Mouse (Mus musculus) brain, embryonic 14.5 days (tissue): Measurements from ENCODE around the gene Arhgef9. TPM values are rescaled to one million over a fixed set of nuclear protein-coding genes. Genes with fewer than 3 reads are reported as not detected.
A peak's percentile ranks its signal among the peaks of the same experiment; 100 is the strongest.

Experiments
- DNase-seq: peaks from one replicate; pipeline ENCODE4 v3.0.0-alpha.2; 2011; ENCODE audit warnings: low read depth
- CTCF ChIP-seq: fragments of 200-500 bp; IDR thresholded peaks from 2 replicates; pipeline ENCODE4 v1.5.1; 2012; ENCODE audit warnings: inconsistent platforms, mild to moderate bottlenecking, moderate library complexity, borderline replicate concordance; ENCODE audit not compliant: insufficient read depth, insufficient read length; ENCODE audit errors: extremely low read depth
- POLR2A ChIP-seq: fragments of 200-500 bp; IDR thresholded peaks from 2 replicates; pipeline ENCODE4 v1.6.1; 2012; ENCODE audit warnings: mild to moderate bottlenecking, inconsistent platforms, borderline replicate concordance; ENCODE audit not compliant: poor library complexity, insufficient read depth, insufficient read length, severe bottlenecking; ENCODE audit errors: extremely low read depth
- polyA plus RNA-seq: library from polyadenylated mRNA; depleted of rRNA; stranded (reverse); fragments of >200 nt; gene quantifications from 2 replicates; pipeline ENCODE4 v1.2.3, GENCODE M21; 2012; rRNA removed

Arhgef9 gene
- 38.9 and 50.1 TPM in 2 replicates for polyA plus RNA-seq

DNA sequence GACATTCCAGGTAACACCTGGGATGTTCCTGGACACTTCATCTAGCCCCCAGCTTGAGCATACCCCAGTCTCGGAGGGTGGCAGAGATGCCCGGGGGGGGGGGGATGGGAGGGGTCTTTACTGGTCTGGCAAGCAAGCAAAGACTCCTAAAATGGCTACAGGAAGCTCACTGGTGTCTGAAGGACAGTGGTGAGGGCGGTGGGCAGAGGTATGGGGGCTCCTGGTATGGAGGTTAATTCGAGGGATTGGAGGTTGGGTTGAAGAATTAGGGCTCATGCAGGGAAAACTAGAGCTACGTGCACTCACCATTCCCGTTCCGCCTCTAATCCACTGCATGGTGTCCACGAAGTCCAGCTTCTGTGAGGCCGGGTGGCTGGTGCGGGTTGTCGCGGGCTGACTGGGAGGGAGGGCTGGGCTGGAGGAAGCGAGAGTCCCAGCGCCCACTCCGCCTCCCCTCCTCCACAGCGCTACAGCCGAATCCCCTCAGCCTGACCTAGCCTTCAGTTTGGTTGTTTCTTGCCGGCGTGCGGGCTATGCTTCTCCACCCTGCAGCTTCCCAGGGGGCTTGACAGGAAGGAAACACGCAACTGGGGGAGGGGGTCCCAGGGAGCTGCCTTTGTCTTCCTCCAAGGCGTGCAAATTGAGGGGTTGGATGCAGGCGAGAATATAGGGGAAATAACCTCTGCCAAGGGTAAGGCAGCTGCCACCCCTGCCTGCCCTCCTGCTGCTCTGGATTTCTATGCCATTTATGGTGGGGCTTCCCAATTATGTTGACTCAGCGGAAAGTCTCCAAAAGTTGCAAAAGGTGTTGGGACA, at the start of gene Arhgef9:
TSS of gene Arhgef9 (minus strand) at position 753 of the 816 bp plus-strand sequence.
- peak; percentile 64 for DNase-seq
- no peak for TF ChIP-seq POLR2A
- TF ChIP-seq CTCF, result no peak

DNA sequence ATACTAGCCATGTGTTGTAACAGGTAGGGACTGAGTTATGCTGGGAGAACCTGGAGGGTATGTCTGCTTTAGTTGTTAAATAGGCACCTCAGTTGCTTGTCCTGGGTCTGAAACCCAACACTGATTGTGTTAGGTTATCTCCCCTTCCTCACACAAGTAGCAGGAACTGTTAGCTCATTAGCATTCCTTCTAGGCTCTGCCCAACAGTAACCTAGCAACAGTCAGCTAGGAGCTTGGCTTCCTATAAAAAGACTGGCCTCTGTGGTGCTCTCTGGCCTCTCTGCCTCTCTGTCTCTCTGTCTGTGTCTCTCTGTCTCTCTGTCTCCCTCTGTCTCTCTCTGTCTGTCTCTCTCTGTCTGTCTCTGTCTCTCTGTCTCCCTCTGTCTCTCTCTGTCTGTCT, 42.2 kb upstream of the Arhgef9 start:
- DNase-seq, result peak; percentile 62
- no peak for TF ChIP-seq POLR2A
- no peak for TF ChIP-seq CTCF

DNA sequence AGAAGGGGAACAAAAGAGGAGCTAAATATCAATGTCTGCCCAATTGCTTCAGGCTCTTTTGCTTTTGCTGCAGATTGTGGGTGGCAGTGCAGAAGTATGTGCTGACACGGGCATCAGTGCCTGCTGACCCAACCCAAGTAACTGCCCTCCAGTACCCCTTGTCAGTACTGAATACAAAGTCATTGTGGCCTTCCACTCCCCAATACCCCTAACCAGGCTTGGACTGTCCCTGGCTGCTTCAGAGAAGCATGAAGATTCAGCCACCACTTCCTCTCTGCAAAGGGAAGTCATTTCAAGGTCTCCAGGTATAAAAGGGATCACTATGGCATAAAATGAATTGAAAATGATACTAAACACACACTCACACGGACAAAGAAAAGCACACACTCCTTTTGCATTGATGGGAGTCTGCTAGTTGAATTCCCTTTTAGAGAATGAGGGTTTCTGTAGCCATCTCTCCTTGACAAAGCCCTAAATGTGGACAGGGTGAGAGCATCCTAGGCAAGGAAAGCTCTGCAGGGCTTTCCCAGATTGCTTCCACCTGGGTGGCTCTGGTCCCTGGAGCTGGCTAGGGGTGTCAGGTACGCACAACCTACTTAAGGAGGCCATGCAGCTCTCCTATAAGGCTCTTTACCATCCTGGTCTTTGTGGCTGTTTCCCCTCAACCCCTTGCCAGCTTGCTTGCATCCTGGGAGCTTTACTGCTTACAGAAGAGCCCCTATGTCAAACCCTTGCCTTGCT, 1.1 kb downstream of the Arhgef9 start:
- peak; percentile 19 for DNase-seq
- TF ChIP-seq CTCF (no peak), POLR2A (no peak)

DNA sequence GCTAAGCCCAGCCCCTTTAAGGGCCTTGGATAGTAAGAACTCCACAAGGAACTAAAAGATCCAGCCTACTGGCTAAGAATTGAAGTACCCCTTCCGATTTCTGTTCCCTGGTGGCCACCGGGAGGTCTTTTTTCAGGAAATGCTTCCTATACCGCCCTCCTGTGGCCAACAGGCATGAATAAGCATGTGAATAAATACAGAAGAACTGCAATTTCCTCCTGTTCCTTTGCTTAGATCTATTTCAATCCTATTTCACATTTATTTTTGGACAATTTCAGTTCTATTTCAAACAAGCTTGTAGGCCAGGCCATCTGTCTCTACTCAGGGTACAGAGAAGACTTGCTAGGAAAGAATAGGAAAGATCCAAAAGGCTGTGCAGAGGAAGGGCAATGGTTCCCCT, 20.7 kb downstream of the Arhgef9 start:
- TF ChIP-seq POLR2A, result no peak
- TF ChIP-seq CTCF, result peak; percentile 52; the same call in 1 of the 2 replicates
- DNase-seq, result peak; percentile 66

DNA sequence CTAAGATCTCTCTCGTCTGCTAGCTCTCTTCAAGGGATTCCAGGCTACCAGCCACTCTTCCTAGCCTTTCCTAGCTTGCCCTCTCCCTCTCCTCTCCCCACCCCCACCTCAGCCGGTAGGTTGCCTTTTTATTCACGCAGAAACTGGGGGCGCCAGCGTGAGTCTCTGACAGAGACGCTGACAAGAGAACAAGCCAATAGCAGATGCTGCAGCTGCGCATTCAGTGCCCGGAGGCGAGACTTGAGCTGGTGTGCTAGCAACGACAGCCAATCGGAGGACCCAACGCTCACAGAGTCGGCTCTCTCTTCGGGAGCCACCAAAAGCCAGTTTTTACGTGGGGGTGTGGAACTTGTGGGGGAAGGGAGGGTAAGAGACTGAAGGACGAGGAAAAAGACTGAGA, 30.3 kb downstream of the Arhgef9 start:
- DNase-seq, result peak; percentile 98
- peak; percentile 37; the same call in 1 of the 2 replicates for TF ChIP-seq POLR2A
- TF ChIP-seq CTCF, result no peak

DNA sequence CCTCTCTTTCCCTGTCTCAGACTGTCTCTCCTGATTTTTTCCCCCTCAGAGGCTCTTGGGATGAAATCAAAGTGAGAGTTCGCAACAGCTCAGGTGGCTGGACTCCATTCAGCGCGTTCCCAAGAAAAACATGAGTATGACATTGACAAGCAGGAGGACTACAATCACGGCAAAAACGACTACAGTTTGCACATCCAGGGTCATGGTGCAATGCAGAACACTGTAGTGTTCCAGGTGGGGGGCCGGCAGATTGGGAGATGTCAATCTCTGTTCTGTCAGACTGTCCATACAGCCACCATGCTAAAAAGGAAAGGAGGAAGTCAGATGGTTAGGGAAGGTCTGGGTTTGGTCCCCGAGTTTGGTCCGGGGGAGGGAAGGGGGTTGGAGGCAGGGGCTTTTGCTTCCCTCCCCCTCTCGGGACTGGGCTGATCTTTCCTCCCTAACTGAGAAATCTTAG, 31.0 kb downstream of the Arhgef9 start:
- peak; percentile 36 for DNase-seq

DNA sequence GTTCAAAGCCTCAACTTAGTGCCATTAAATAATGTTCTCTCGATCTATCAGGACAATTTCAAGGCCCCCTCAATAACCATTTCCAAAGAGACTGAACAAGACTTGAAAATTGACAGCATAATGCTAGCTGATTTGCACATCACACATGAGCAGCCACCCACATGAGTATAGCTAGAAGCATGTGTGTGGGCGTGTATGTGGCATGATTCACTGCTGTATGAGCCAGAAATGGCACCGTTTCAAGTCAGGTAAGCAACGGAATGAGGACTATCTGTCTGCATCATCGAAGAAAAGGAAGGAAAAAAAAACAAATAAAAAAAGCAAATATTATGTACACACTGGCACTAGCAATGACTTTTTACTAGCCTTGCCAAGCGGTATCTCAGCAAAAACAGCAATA, 32.5 kb downstream of the Arhgef9 start:
- no peak for TF ChIP-seq POLR2A
- no peak for TF ChIP-seq CTCF
- DNase-seq, result peak; percentile 37

More for the DNA sequence above, 31.0 kb downstream of the Arhgef9 start:
- TF ChIP-seq POLR2A, result no peak
- no peak for TF ChIP-seq CTCF

DNA sequence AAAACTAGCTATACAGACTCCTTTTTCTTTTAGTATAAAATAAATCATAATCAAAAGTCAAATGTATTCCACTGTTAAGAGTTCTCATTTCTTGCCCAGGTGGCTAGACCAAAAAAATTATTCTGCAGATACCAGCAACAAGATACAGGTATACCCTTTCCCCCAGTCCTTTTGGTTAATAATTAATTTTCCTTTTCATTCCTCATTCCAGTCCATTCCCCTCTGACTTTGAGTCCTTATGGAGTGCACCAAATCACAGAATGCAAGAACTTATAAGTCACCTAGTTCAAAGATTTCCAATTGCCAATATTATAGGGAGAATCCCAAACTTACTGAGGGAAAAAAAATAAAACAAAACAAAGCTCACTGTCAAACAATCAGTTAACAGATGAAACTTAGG, 33.2 kb downstream of the Arhgef9 start:
- TF ChIP-seq CTCF (no peak), POLR2A (no peak)
- no peak for DNase-seq

DNA sequence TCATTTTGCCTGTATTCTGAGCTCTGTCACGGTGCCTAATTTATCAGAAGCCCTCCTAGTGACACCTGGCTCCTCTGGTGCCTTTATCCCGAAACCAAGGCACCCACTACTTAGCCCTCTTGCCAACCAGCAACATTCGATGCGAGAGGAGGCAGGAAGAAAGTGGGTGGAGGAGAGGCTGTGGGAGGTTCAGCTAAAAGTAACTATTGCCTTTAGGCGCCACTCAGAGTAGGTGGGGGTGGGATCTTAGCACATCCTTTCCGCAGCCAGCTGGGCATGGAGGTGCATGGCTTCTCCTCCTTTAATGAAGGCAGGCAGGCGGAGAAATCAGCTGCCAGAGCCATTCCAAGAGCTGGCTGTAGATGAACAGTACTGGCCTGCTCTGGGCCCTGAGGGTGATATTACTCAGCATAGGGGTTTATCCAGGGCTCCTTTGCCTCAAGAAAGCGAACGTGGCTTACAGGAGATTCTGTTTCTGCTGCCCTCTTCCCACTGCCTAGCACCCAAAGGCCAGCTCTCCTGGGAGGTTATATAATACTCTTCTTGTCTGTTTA, 39.7 kb downstream of the Arhgef9 start:
- TF ChIP-seq POLR2A (no peak), CTCF (no peak)
- DNase-seq, result peak; percentile 31

DNA sequence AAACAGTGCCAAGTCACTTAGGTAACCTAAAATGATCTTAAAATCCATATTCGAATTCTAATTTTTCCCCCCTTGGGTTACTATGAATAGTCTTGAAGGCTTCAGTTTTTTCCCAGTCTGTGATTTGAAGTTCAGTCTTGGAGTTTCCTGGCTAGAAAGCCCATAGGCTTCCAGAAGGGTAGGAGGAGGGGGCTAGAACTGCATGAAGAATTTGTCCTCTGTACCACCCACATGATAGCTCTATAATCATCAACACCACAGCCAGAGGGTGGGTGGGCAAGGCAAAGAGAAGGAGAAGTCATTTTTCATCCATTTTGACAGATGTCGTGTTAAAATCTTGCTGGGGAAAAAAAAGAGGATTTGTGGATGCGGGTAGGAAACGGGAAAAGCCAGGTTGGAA, 58.0 kb downstream of the Arhgef9 start:
- no peak for DNase-seq
- TF ChIP-seq CTCF (no peak), POLR2A (no peak)

DNA sequence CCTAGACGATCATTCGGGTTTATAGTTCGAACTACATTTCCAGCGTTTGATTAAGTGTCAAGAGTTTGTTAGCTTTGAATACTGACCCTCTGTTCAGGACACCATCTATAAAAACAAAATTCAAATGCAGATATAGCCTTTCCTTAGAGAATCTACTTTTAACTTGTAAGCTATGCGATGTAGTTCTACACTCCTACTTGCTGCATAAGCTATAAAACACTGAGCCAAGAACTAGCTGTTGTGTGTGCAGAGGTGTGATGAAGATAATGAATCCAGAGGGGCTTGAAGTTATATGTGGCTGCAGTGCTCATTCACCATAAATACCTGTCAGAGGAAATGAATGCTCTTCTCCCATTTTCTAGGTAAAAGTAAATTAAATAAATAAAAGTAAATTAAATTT, 63.2 kb downstream of the Arhgef9 start:
- no peak for TF ChIP-seq POLR2A
- TF ChIP-seq CTCF, result no peak
- DNase-seq, result no peak

DNA sequence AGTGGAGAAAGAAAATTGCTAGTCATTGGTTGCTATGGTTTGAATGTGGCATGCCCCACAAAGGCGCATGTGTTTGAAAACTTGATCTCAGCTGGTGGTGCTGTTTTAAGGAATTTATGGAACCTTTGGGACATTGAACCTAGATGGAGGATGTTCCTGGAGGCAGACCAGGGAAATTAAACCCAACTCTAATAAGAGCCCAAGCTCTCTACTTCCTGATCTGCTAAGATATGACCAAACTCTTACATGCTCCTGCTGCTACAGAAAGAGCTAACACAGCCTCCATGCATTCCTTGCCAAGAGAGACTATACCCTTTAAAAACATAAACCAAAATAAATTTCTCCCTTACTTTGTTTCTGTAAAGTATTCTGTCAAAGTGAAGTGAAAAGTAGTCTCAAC, 63.7 kb downstream of the Arhgef9 start:
- no peak for TF ChIP-seq POLR2A
- no peak for TF ChIP-seq CTCF
- no peak for DNase-seq

DNA sequence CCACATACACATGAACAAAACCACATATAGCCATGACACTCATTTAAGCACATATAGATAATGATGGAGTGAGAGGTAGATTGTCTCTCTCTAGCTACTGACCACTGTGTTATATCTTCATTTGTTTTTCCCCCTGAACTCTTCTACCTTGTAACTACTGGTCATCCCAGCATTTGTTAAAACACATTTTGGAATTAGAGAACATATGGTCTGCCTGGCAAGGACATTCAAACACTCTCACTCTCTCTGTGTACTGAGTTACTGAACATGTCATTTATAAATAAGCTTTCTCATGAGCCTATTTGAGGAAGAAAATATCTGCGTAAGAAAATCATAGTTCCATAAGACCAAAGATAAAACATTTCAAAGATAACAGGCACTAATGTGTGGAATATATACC, 64.9 kb downstream of the Arhgef9 start:
- DNase-seq, result no peak
- TF ChIP-seq CTCF, result no peak
